Mouse (Mus musculus): Measurements from ENCODE around the gene Eif4e. TPM values are rescaled to one million over a fixed set of nuclear protein-coding genes. Genes with fewer than 3 reads are reported as not detected.
"Not testable (repeated sequence)": the region's sequence is repeated elsewhere in the genome, so short reads cannot be mapped to it uniquely, and the experiment has no call there.

The Eif4e gene
- total and polyA plus RNA-seq, 2 experiments from 2014 or later, result 121 to 322 TPM

- ATAC-seq (no peak), DNase-seq (no peak)
- H3K9me3 ChIP-seq (ENCODE audit: low read length), result no peaks in the 10 kb centered on the region
- WGBS, result 81% methylated on average over 4 of the region's 4 CpGs
- TF ChIP-seq CTCF (IDR thresholded peaks at IDR 0.05; ENCODE audit: low read depth), result no peak
- H3K27me3 ChIP-seq (ENCODE audit: insufficient read depth, low read length), result no peaks in the 10 kb centered on the region
- no peak overlapping the region for H3K27ac ChIP-seq (ENCODE audit: low read depth, low read length)
- no peak overlapping the region for H3K4me2 ChIP-seq (ENCODE audit: low read depth)
- H3K4me1 ChIP-seq (ENCODE audit: insufficient read depth), result no peaks in the 10 kb centered on the region
- no peak overlapping the region for H3K4me3 ChIP-seq (ENCODE audit: low read depth, low read length)
- no peak overlapping the region for H3K9ac ChIP-seq
- peaks cover 23% of the 10 kb centered on the region; the same call in 1 of the 2 replicates for H3K36me3 ChIP-seq (ENCODE audit: insufficient read depth)
These were observed 23.1 kb downstream of the Eif4e start for GRCm38 (mm10) chr3:138549045-138549444.

GRCm38 (mm10) chr3:138550336-138551123 lies 24.6 kb downstream of the Eif4e start:
- no peak overlapping the region for H3K4me3 ChIP-seq (ENCODE audit: low read depth, low read length)
- no peak overlapping the region for H3K27ac ChIP-seq (ENCODE audit: low read depth, low read length)
- H3K27me3 ChIP-seq (ENCODE audit: insufficient read depth, low read length), result no peaks in the 10 kb centered on the region
- ATAC-seq, result no peak
- no peak overlapping the region for H3K9ac ChIP-seq
- H3K4me2 ChIP-seq (ENCODE audit: low read depth), result no peak overlapping the region
- 91% methylated on average over 19 of the region's 19 CpGs for WGBS
- H3K36me3 ChIP-seq (ENCODE audit: insufficient read depth), result peaks cover 23% of the 10 kb centered on the region; the same call in 1 of the 2 replicates
- H3K9me3 ChIP-seq (ENCODE audit: low read length), result no peaks in the 10 kb centered on the region
- no peak for TF ChIP-seq CTCF (IDR thresholded peaks at IDR 0.05; ENCODE audit: low read depth)
- DNase-seq, result no peak
- H3K4me1 ChIP-seq (ENCODE audit: insufficient read depth), result no peaks in the 10 kb centered on the region

GRCm38 (mm10) chr3:138555279-138555678 lies 29.3 kb downstream of the Eif4e start:
- not testable (repeated sequence) for H3K9ac ChIP-seq; H3K4me1 ChIP-seq (ENCODE audit: insufficient read depth); H3K27me3 ChIP-seq (ENCODE audit: insufficient read depth, low read length); ATAC-seq; H3K4me3 ChIP-seq (ENCODE audit: low read depth, low read length); H3K27ac ChIP-seq (ENCODE audit: low read depth, low read length); DNase-seq; H3K4me2 ChIP-seq (ENCODE audit: low read depth); H3K9me3 ChIP-seq (ENCODE audit: low read length)
- 95% methylated on average over 8 of the region's 8 CpGs for WGBS
- H3K36me3 ChIP-seq (ENCODE audit: insufficient read depth), result peaks cover 21% of the 10 kb centered on the region

- peak; percentile 50 for DNase-seq
- H3K9ac ChIP-seq, result no peak overlapping the region
- TF ChIP-seq CTCF (IDR thresholded peaks at IDR 0.05; ENCODE audit: low read depth), result peak; percentile 61
These were observed 32.5 kb downstream of the Eif4e start for GRCm38 (mm10) chr3:138558529-138558928.

GRCm38 (mm10) chr3:138560242-138560641 lies 34.3 kb downstream of the Eif4e start:
- ATAC-seq (no peak), DNase-seq (no peak)
- no peak overlapping the region for H3K4me3 ChIP-seq (ENCODE audit: low read depth, low read length)
- TF ChIP-seq CTCF (IDR thresholded peaks at IDR 0.05; ENCODE audit: low read depth), result no peak
- H3K4me2 ChIP-seq (ENCODE audit: low read depth), result no peak overlapping the region
- no peaks in the 10 kb centered on the region for H3K9me3 ChIP-seq (ENCODE audit: low read length)
- H3K9ac ChIP-seq, result no peak overlapping the region
- WGBS, result 72% methylated on average over 5 of the region's 5 CpGs
- no peaks in the 10 kb centered on the region for H3K27me3 ChIP-seq (ENCODE audit: insufficient read depth, low read length)
- peaks cover 6% of the 10 kb centered on the region for H3K36me3 ChIP-seq (ENCODE audit: insufficient read depth)
- H3K27ac ChIP-seq (ENCODE audit: low read depth, low read length), result no peak overlapping the region
- no peaks in the 10 kb centered on the region for H3K4me1 ChIP-seq (ENCODE audit: insufficient read depth)

More at GRCm38 (mm10) chr3:138558529-138558928, 32.5 kb downstream of the Eif4e start:
- no peak overlapping the region for H3K27ac ChIP-seq (ENCODE audit: low read depth, low read length)
- WGBS, result 51% methylated on average over 4 of the region's 4 CpGs
- H3K9me3 ChIP-seq (ENCODE audit: low read length), result no peaks in the 10 kb centered on the region
- ATAC-seq, result peak; percentile 80
- H3K4me3 ChIP-seq (ENCODE audit: low read depth, low read length), result no peak overlapping the region
- H3K36me3 ChIP-seq (ENCODE audit: insufficient read depth), result peaks cover 6% of the 10 kb centered on the region
- H3K4me2 ChIP-seq (ENCODE audit: low read depth), result no peak overlapping the region
- H3K4me1 ChIP-seq (ENCODE audit: insufficient read depth), result no peaks in the 10 kb centered on the region
- no peaks in the 10 kb centered on the region for H3K27me3 ChIP-seq (ENCODE audit: insufficient read depth, low read length)

GRCm38 (mm10) chr3:138560886-138561285 lies 34.9 kb downstream of the Eif4e start:
- Histone ChIP-seq H3K36me3 (ENCODE audit: insufficient read depth) (peaks cover 6% of the 10 kb centered on the region), H3K9me3 (ENCODE audit: low read length) (no peaks in the 10 kb centered on the region), H3K4me2 (ENCODE audit: low read depth) (no peak overlapping the region), H3K27me3 (ENCODE audit: insufficient read depth, low read length) (no peaks in the 10 kb centered on the region), H3K4me1 (ENCODE audit: insufficient read depth) (no peaks in the 10 kb centered on the region), H3K4me3 (ENCODE audit: low read depth, low read length) (no peak overlapping the region), H3K9ac (no peak overlapping the region), H3K27ac (ENCODE audit: low read depth, low read length) (no peak overlapping the region)
- no peak for ATAC-seq
- no peak for TF ChIP-seq CTCF (IDR thresholded peaks at IDR 0.05; ENCODE audit: low read depth)
- WGBS, result 82% methylated on average over 3 of the region's 3 CpGs
- DNase-seq, result no peak

- Histone ChIP-seq H3K36me3 (ENCODE audit: insufficient read depth) (no peaks in the 10 kb centered on the region), H3K4me3 (ENCODE audit: low read depth, low read length) (no peak overlapping the region), H3K9ac (no peak overlapping the region), H3K27me3 (ENCODE audit: insufficient read depth, low read length) (no peaks in the 10 kb centered on the region), H3K4me2 (ENCODE audit: low read depth) (no peak overlapping the region), H3K9me3 (ENCODE audit: low read length) (no peaks in the 10 kb centered on the region), H3K4me1 (ENCODE audit: insufficient read depth) (no peaks in the 10 kb centered on the region), H3K27ac (ENCODE audit: low read depth, low read length) (no peak overlapping the region)
- ATAC-seq (no peak), DNase-seq (no peak)
- TF ChIP-seq CTCF (IDR thresholded peaks at IDR 0.05; ENCODE audit: low read depth), result no peak
- 88% methylated on average over 10 of the region's 10 CpGs for WGBS
These were observed 52.9 kb downstream of the Eif4e start for GRCm38 (mm10) chr3:138578867-138579266.

All from forebrain, postnatal 0 days (tissue).